Mouse (Mus musculus) midbrain, embryonic 13.5 days (tissue): ENCODE measurements at regions not wholly inside any gene's neighbourhood (a gene's known extent, or its start where the extent isn't known, plus 50 kb on each side); places are given as distances from the start of the nearest gene placed in this dataset.
"Not testable (repeated sequence)": the region's sequence is repeated elsewhere in the genome, so short reads cannot be mapped to it uniquely, and the experiment has no call there.

Experiments used
- ATAC-seq: fragments of 200-750 bp; cut with Nextera tagmentation; 2 replicates; pipeline ENCODE4 v1.8.0; 2017; ENCODE audit warnings: mild to moderate bottlenecking, moderate TSS enrichment, moderate library complexity
- H3K27ac ChIP-seq: fragments of 300-500 bp; sonication (generic); 2 replicates; pipeline ENCODE4 v1.5.1; 2015; ENCODE audit warnings: inconsistent platforms, mild to moderate bottlenecking, moderate library complexity
- H3K27me3 ChIP-seq: fragments of 300-500 bp; sonication (generic); 2 replicates; pipeline ENCODE4 v1.6.1; 2015; ENCODE audit warnings: mild to moderate bottlenecking, inconsistent platforms
- H3K36me3 ChIP-seq: fragments of 300-500 bp; sonication (generic); 2 replicates; pipeline ENCODE4 v1.6.1; 2015; ENCODE audit warnings: mild to moderate bottlenecking, inconsistent platforms
- H3K4me1 ChIP-seq: fragments of 300-500 bp; sonication (generic); replicated peaks from 2 replicates; pipeline ENCODE4 v1.6.1; 2015; ENCODE audit warnings: inconsistent platforms
- H3K4me2 ChIP-seq: fragments of 300-500 bp; sonication (generic); replicated peaks from 2 replicates; pipeline ENCODE4 v1.6.1; 2015; ENCODE audit warnings: moderate library complexity, mild to moderate bottlenecking, inconsistent platforms
- H3K4me3 ChIP-seq: fragments of 300-500 bp; sonication (generic); replicated peaks from 2 replicates; pipeline ENCODE4 v1.5.1; 2015; ENCODE audit warnings: mild to moderate bottlenecking, inconsistent platforms
- H3K9ac ChIP-seq: fragments of 300-500 bp; sonication (generic); replicated peaks from 2 replicates; pipeline ENCODE4 v1.6.1; 2015; ENCODE audit warnings: mild to moderate bottlenecking, inconsistent platforms
- H3K9me3 ChIP-seq: fragments of 300-500 bp; sonication (generic); 2 replicates; pipeline ENCODE4 v1.6.1; 2016; ENCODE audit warnings: mild to moderate bottlenecking, inconsistent platforms
- WGBS: fragments of 180-500 bp; shearing (Covaris S2); methylation state at CpG from one replicate; pipeline ENCODE4 v1.1.7; 2015; 5-methylcytosine and 5-hydroxymethylcytosine counted together

- 100% methylated on average over 4 of the region's 4 CpGs for WGBS
- Histone ChIP-seq H3K4me3 (no peak overlapping the region), H3K36me3 (no peaks in the 10 kb centered on the region), H3K27ac (no peak overlapping the region), H3K9me3 (no peaks in the 10 kb centered on the region), H3K4me2 (no peak overlapping the region), H3K4me1 (no peaks in the 10 kb centered on the region), H3K27me3 (peaks cover 10% of the 10 kb centered on the region), H3K9ac (no peak overlapping the region)
- ATAC-seq: no peak
Observed at GRCm38 (mm10) chr10:117450631-117451030, 70.8 kb upstream of the Cpsf6 start.

GRCm38 (mm10) chr10:117450240-117450569, 70.4 kb upstream of the Cpsf6 start:
- Histone ChIP-seq H3K4me2 (no peak overlapping the region), H3K4me3 (no peak overlapping the region), H3K27me3 (peaks cover 10% of the 10 kb centered on the region), H3K9ac (no peak overlapping the region), H3K36me3 (no peaks in the 10 kb centered on the region), H3K9me3 (no peaks in the 10 kb centered on the region), H3K27ac (no peak overlapping the region), H3K4me1 (no peaks in the 10 kb centered on the region)
- 83% methylated on average over 1 of the region's 1 CpGs for WGBS
- ATAC-seq: no peak

GRCm38 (mm10) chr10:117449416-117450239, 69.8 kb upstream of the Cpsf6 start:
- Histone ChIP-seq H3K27ac (no peak overlapping the region), H3K36me3 (no peaks in the 10 kb centered on the region), H3K4me2 (no peak overlapping the region), H3K27me3 (peaks cover 10% of the 10 kb centered on the region), H3K9me3 (no peaks in the 10 kb centered on the region), H3K4me3 (no peak overlapping the region), H3K9ac (no peak overlapping the region), H3K4me1 (no peaks in the 10 kb centered on the region)
- ATAC-seq: no peak
- WGBS: 89% methylated on average over 3 of the region's 3 CpGs

- not testable (repeated sequence) for H3K4me1 ChIP-seq, H3K9ac ChIP-seq, H3K9me3 ChIP-seq, H3K4me3 ChIP-seq, H3K4me2 ChIP-seq, ATAC-seq, H3K36me3 ChIP-seq, H3K27ac ChIP-seq
- peaks cover 11% of the 10 kb centered on the region for H3K27me3 ChIP-seq
- 92% methylated on average over 3 of the region's 3 CpGs for WGBS
Observed at GRCm38 (mm10) chr10:117448783-117449182, 69.0 kb upstream of the Cpsf6 start.

- Histone ChIP-seq H3K4me2 (no peak overlapping the region), H3K27ac (no peak overlapping the region), H3K4me1 (no peaks in the 10 kb centered on the region), H3K9me3 (peaks cover 5% of the 10 kb centered on the region), H3K36me3 (no peaks in the 10 kb centered on the region), H3K4me3 (no peak overlapping the region), H3K27me3 (peaks cover 18% of the 10 kb centered on the region), H3K9ac (no peak overlapping the region)
- 90% methylated on average over 8 of the region's 8 CpGs for WGBS
- no peak for ATAC-seq
Observed at GRCm38 (mm10) chr10:117447626-117448025, 67.8 kb upstream of the Cpsf6 start.

GRCm38 (mm10) chr10:117447206-117447605, 67.4 kb upstream of the Cpsf6 start:
- no peaks in the 10 kb centered on the region for H3K4me1 ChIP-seq
- peaks cover 5% of the 10 kb centered on the region for H3K9me3 ChIP-seq
- H3K36me3 ChIP-seq: no peaks in the 10 kb centered on the region
- no peak overlapping the region for H3K4me3 ChIP-seq
- H3K27me3 ChIP-seq: peaks cover 18% of the 10 kb centered on the region
- WGBS: 74% methylated on average over 8 of the region's 8 CpGs
- H3K4me2 ChIP-seq: no peak overlapping the region
- H3K27ac ChIP-seq: no peak overlapping the region
- ATAC-seq: no peak
- no peak overlapping the region for H3K9ac ChIP-seq

GRCm38 (mm10) chr10:117446776-117447175, 67.0 kb upstream of the Cpsf6 start:
- no peak for ATAC-seq
- Histone ChIP-seq H3K27ac (no peak overlapping the region), H3K9me3 (peaks cover 5% of the 10 kb centered on the region), H3K4me3 (no peak overlapping the region), H3K4me2 (no peak overlapping the region), H3K4me1 (0 out of 2 replicates have a peak, but pooled peaks cover under 1% of the 10 kb centered on the region), H3K9ac (no peak overlapping the region), H3K36me3 (no peaks in the 10 kb centered on the region), H3K27me3 (peaks cover 18% of the 10 kb centered on the region)
- WGBS: 87% methylated on average over 7 of the region's 7 CpGs

GRCm38 (mm10) chr10:117445801-117446490, 66.1 kb upstream of the Cpsf6 start:
- H3K4me2 ChIP-seq: no peak overlapping the region

GRCm38 (mm10) chr10:117445181-117445790, 65.5 kb upstream of the Cpsf6 start:
- H3K4me3 ChIP-seq: no peak overlapping the region
- no peak overlapping the region for H3K27ac ChIP-seq
- H3K36me3 ChIP-seq: no peaks in the 10 kb centered on the region
- H3K4me2 ChIP-seq: no peak overlapping the region
- no peak for ATAC-seq
- peaks cover 18% of the 10 kb centered on the region for H3K27me3 ChIP-seq
- peaks cover 5% of the 10 kb centered on the region for H3K9me3 ChIP-seq
- 78% methylated on average over 6 of the region's 6 CpGs for WGBS
- peaks cover 9% of the 10 kb centered on the region; the same call in 1 of the 2 replicates for H3K4me1 ChIP-seq
- no peak overlapping the region for H3K9ac ChIP-seq

More at GRCm38 (mm10) chr10:117445801-117446490, 66.1 kb upstream of the Cpsf6 start:
- no peak for ATAC-seq
- no peaks in the 10 kb centered on the region for H3K36me3 ChIP-seq
- peaks cover 9% of the 10 kb centered on the region; the same call in 1 of the 2 replicates for H3K4me1 ChIP-seq
- 90% methylated on average over 15 of the region's 15 CpGs for WGBS
- peaks cover 18% of the 10 kb centered on the region for H3K27me3 ChIP-seq
- H3K27ac ChIP-seq: no peak overlapping the region
- H3K9me3 ChIP-seq: peaks cover 5% of the 10 kb centered on the region
- no peak overlapping the region for H3K9ac ChIP-seq
- no peak overlapping the region for H3K4me3 ChIP-seq

- Histone ChIP-seq H3K9me3 (peaks cover 5% of the 10 kb centered on the region), H3K4me2 (no peak overlapping the region), H3K27ac (no peak overlapping the region), H3K27me3 (peaks cover 23% of the 10 kb centered on the region), H3K4me1 (peaks cover 9% of the 10 kb centered on the region; the same call in 1 of the 2 replicates), H3K4me3 (no peak overlapping the region), H3K9ac (no peak overlapping the region), H3K36me3 (no peaks in the 10 kb centered on the region)
- 92% methylated on average over 10 of the region's 10 CpGs for WGBS
- ATAC-seq: no peak
Observed at GRCm38 (mm10) chr10:117444761-117445160, 64.9 kb upstream of the Cpsf6 start.

GRCm38 (mm10) chr10:117443426-117444350, 63.9 kb upstream of the Cpsf6 start:
- 93% methylated on average over 4 of the region's 4 CpGs for WGBS

More at GRCm38 (mm10) chr10:117443426-117444350, 63.9 kb upstream of the Cpsf6 start:
- no peaks in the 10 kb centered on the region for H3K36me3 ChIP-seq
- H3K4me1 ChIP-seq: peaks cover 9% of the 10 kb centered on the region; the same call in 1 of the 2 replicates
- no peak overlapping the region for H3K9ac ChIP-seq
- no peak for ATAC-seq
- H3K9me3 ChIP-seq: peaks cover 5% of the 10 kb centered on the region
- H3K4me2 ChIP-seq: no peak overlapping the region
- peaks cover 28% of the 10 kb centered on the region for H3K27me3 ChIP-seq
- H3K27ac ChIP-seq: no peak overlapping the region
- H3K4me3 ChIP-seq: no peak overlapping the region
